Mouse (Mus musculus) central nervous system, embryonic 11.5 days (tissue): Measurements from ENCODE around the gene Pex5l. TPM values are rescaled to one million over a fixed set of nuclear protein-coding genes. Genes with fewer than 3 reads are reported as not detected.

Experiments used
- polyA plus RNA-seq: library from polyadenylated mRNA; depleted of rRNA; stranded (reverse); fragments of >200 nt; gene quantifications from 2 replicates; pipeline ENCODE4 v1.2.3, GENCODE M21; 2012; rRNA removed

The Pex5l gene
- polyA plus RNA-seq, result 7.6 and 8.2 TPM in 2 replicates

DNA sequence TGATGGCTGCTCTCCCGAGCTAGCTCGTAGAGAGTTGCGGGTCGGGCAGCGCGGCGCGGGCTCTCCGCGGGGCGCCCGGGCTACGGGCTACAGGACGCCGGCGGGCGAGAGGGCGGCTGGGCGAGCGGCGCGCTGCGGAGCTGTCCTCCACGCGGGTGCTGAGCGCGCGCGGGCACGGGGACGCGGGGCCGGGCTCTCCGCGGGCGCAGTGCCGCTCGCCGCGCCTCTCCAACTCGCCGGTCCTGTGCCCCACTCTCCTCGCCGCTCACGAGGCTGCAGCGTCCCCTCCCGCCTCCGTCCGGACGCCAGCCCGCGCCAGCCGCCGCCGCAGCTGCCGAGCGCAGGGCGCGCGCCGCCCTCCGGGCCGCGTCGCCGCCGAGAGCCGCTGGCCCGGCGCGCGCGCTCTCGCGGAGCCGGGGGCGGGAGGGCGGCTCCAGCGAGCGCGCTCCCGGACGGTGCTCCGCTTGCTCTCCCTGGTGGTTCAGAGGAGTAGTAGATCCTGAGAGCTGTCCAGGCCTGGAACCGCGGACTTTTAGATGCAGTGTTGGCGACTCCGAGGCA lies at the start of gene Pex5l:
Gene Pex5l (minus strand): TSS at position 347 of the 561 bp plus-strand sequence.

